In the genomic region with DNA sequence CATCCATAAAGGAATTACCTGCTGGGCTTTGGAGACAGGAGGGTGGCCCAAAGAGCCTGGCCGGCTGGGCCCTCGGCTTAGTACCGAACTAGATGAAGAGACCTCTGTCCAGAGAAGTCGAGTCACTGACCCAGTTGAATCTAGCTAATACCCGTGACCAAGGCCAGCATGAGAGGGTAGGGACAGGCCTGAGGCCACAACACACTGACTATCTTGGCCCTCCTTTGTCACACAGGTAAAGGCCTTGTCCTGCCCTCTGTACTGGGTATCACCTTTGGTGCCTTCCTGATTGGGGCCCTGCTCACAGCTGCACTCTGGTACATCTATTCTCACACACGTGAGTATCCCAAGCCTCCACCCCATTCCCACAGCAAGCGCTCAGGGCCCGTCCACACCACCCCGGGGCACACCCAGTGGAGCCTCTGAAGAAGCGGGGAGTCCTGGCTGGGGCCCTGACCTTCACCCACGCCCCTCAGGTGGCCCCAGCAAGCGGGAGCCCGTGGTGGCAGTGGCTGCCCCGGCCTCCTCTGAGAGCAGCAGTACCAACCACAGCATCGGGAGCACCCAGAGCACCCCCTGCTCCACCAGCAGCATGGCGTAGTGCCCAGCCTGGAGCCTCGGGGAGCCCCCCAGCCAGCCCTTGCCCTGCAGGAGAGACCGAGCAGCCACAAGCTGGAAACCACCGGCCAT, we compare ENCODE assay signal across 18 mouse cellular contexts. TPM values are rescaled to one million over a fixed set of nuclear protein-coding genes. Genes with fewer than 3 reads are reported as not detected.
DNase-seq lines count a peak whose midpoint lies in the region; ATAC-seq and TF ChIP-seq lines count a peak whose summit lies in the region.
"Had no signal": no experiment of that assay in that cellular context is flagged by ENCODE, and none has a peak within 500 bp of the region (broad histone marks: within the 10 kb centered on the region; RNA-seq: fewer than 3 reads in every experiment).

No protein-coding gene starts in this region.

- no peaks in the 10 kb centered on the region for H3K27me3 ChIP-seq in hindbrain, embryonic 10.5 days (ENCODE audit: insufficient read depth, poor library complexity, severe bottlenecking)
- H3K27me3 ChIP-seq in hindbrain, embryonic 14.5 days (ENCODE audit: control insufficient read depth, insufficient read depth, low read length), result no peaks in the 10 kb centered on the region
- H3K27me3 ChIP-seq in E14TG2a.4 (ENCODE audit: insufficient read depth, low read length), result no peaks in the 10 kb centered on the region
- no peaks in the 10 kb centered on the region for H3K27me3 ChIP-seq in embryonic facial prominence, embryonic 10.5 days (replicated peaks; ENCODE audit: low read depth, poor library complexity, severe bottlenecking)
- no peaks in the 10 kb centered on the region for H3K27me3 ChIP-seq in limb, embryonic 11.5 days (ENCODE audit: control insufficient read depth, insufficient read depth, low read length)
- H3K27me3 ChIP-seq: hindbrain, embryonic 15.5 days; midbrain, embryonic 12.5 days; Patski had no signal

- ATAC-seq in hindbrain, embryonic 14.5 days (ENCODE audit: low FRiP score), result no peak
- ATAC-seq in limb, embryonic 11.5 days (ENCODE audit: insufficient number of reproducible peaks, low FRiP score, low TSS enrichment, low read depth), result no peak
- ATAC-seq: CD4-positive, CD25-positive, alpha-beta regulatory T cell, adult 4 months had no signal

- H3K4me1 ChIP-seq in hindbrain, embryonic 10.5 days (replicated peaks), result peaks cover 21% of the 10 kb centered on the region
- H3K4me1 ChIP-seq in hindbrain, embryonic 14.5 days (replicated peaks; ENCODE audit: control insufficient read depth, insufficient read depth, low read length), result no peaks in the 10 kb centered on the region
- H3K4me1 ChIP-seq in E14TG2a.4 (replicated peaks; ENCODE audit: low read depth, low read length), result peaks cover 63% of the 10 kb centered on the region
- peaks cover 26% of the 10 kb centered on the region for H3K4me1 ChIP-seq in embryonic facial prominence, embryonic 10.5 days
- peaks cover 8% of the 10 kb centered on the region; the same call in 1 of the 2 replicates for H3K4me1 ChIP-seq in limb, embryonic 11.5 days (ENCODE audit: control insufficient read depth, insufficient read depth, low read length)
- H3K4me1 ChIP-seq: midbrain, embryonic 12.5 days had no signal

- H3K9me3 ChIP-seq in hindbrain, embryonic 10.5 days, result no peaks in the 10 kb centered on the region
- no peaks in the 10 kb centered on the region for H3K9me3 ChIP-seq in hindbrain, embryonic 14.5 days (ENCODE audit: control insufficient read depth, low read length)
- no peaks in the 10 kb centered on the region for H3K9me3 ChIP-seq in E14TG2a.4 (ENCODE audit: low read length)
- H3K9me3 ChIP-seq in embryonic facial prominence, embryonic 10.5 days, result no peaks in the 10 kb centered on the region
- no peaks in the 10 kb centered on the region for H3K9me3 ChIP-seq in limb, embryonic 11.5 days (ENCODE audit: control insufficient read depth, low read length)
- H3K9me3 ChIP-seq: hindbrain, embryonic 15.5 days; midbrain, embryonic 12.5 days had no signal

- WGBS in hindbrain, embryonic 10.5 days, result 88% methylated on average over 19 of the region's 19 CpGs
- 87% methylated on average over 19 of the region's 19 CpGs for WGBS in hindbrain, embryonic 14.5 days
- 88% methylated on average over 19 of the region's 19 CpGs for WGBS in embryonic facial prominence, embryonic 10.5 days
- 90% methylated on average over 19 of the region's 19 CpGs for WGBS in limb, embryonic 11.5 days

- H3K4me3 ChIP-seq in hindbrain, embryonic 10.5 days, result no peak overlapping the region
- no peak overlapping the region for H3K4me3 ChIP-seq in hindbrain, embryonic 14.5 days (replicated peaks; ENCODE audit: low read length)
- H3K4me3 ChIP-seq in E14TG2a.4 (replicated peaks; ENCODE audit: low read length), result peak overlapping the region; percentile 52
- no peak overlapping the region for H3K4me3 ChIP-seq in embryonic facial prominence, embryonic 10.5 days
- no peak overlapping the region for H3K4me3 ChIP-seq in limb, embryonic 11.5 days (ENCODE audit: low read depth, low read length)
- H3K4me3 ChIP-seq: erythroblast, embryonic 14.5 days; hindbrain, embryonic 15.5 days; midbrain, embryonic 12.5 days had no signal

- peaks cover 48% of the 10 kb centered on the region for H3K36me3 ChIP-seq in hindbrain, embryonic 10.5 days
- H3K36me3 ChIP-seq in hindbrain, embryonic 14.5 days (replicated peaks; ENCODE audit: control insufficient read depth, insufficient read depth), result peaks cover 43% of the 10 kb centered on the region
- peaks cover 95% of the 10 kb centered on the region for H3K36me3 ChIP-seq in E14TG2a.4 (ENCODE audit: insufficient read depth, low read length)
- H3K36me3 ChIP-seq in embryonic facial prominence, embryonic 10.5 days (replicated peaks), result peaks cover 46% of the 10 kb centered on the region
- H3K36me3 ChIP-seq in limb, embryonic 11.5 days (ENCODE audit: control insufficient read depth, insufficient read depth, low read length), result peaks cover 6% of the 10 kb centered on the region

- H3K9ac ChIP-seq in hindbrain, embryonic 14.5 days, result no peak overlapping the region
- no peak overlapping the region for H3K9ac ChIP-seq in limb, embryonic 11.5 days (ENCODE audit: low read length)
- H3K9ac ChIP-seq: hindbrain, embryonic 15.5 days; midbrain, embryonic 12.5 days had no signal

- DNase-seq in hindbrain, embryonic 10.5 days (ENCODE audit: low spot score), result no peak
- DNase-seq in hindbrain, embryonic 14.5 days (ENCODE audit: low spot score), result no peak
- no peak for DNase-seq in embryonic facial prominence, embryonic 10.5 days (ENCODE audit: low spot score)
- no peak for DNase-seq in limb, embryonic 11.5 days (ENCODE audit: low spot score)
- no peak for DNase-seq in thymus, adult 18-20 months
- DNase-seq in thymus, postnatal 25 days, result no peak
- DNase-seq: adrenal gland, adult 2 months; gastrocnemius, postnatal 36 days; kidney, postnatal 25 days; layer of hippocampus, postnatal 36 days; lung, postnatal 14 days; spleen, adult 18-20 months had no signal

- H3K27ac ChIP-seq in hindbrain, embryonic 10.5 days, result peak overlapping the region; percentile 13; the same call in 1 of the 2 replicates
- H3K27ac ChIP-seq in hindbrain, embryonic 14.5 days, result no peak overlapping the region
- H3K27ac ChIP-seq in embryonic facial prominence, embryonic 10.5 days (replicated peaks), result peak overlapping the region; percentile 55
- H3K27ac ChIP-seq in limb, embryonic 11.5 days (replicated peaks; ENCODE audit: low read depth, low read length), result 0 out of 2 replicates have a peak overlapping the region, but pooled peaks have one; percentile 21
- H3K27ac ChIP-seq: hindbrain, embryonic 15.5 days; midbrain, embryonic 12.5 days had no signal

- no peak overlapping the region for H3K4me2 ChIP-seq in hindbrain, embryonic 14.5 days (replicated peaks)
- no peak overlapping the region for H3K4me2 ChIP-seq in limb, embryonic 11.5 days (ENCODE audit: low read depth, severe bottlenecking)
- H3K4me2 ChIP-seq: hindbrain, embryonic 15.5 days; midbrain, embryonic 12.5 days had no signal

- no peak for TF ChIP-seq CTCF in E14TG2a.4 (conservative IDR thresholded peaks at IDR 0.05; ENCODE audit: low read length)

RNA-seq across cellular contexts. Expression of gene Fpgs, which starts 22.8 kb away (rescaled TPM):
- 25.9 and 29.5 TPM in 2 replicates for polyA plus RNA-seq in hindbrain, embryonic 10.5 days (2016; fragmentation: Nextera tagmentation; extraction: Ambion mirVana)
- polyA plus RNA-seq in hindbrain, embryonic 14.5 days (2014; fragmentation: Nextera tagmentation; extraction: Ambion mirVana), result 14.8 and 16.3 TPM in 2 replicates
- polyA plus RNA-seq in embryonic facial prominence, embryonic 10.5 days (2016; fragmentation: Nextera tagmentation; extraction: Ambion mirVana), result 33.5 and 35.5 TPM in 2 replicates
- polyA plus RNA-seq in limb, embryonic 11.5 days (2014; fragmentation: Nextera tagmentation; extraction: Ambion mirVana), result 22.1 and 23.2 TPM in 2 replicates

RNA-seq across cellular contexts. Expression of gene Cdk9, which starts 31.8 kb away (rescaled TPM):
- polyA plus RNA-seq in hindbrain, embryonic 10.5 days (2016; fragmentation: Nextera tagmentation; extraction: Ambion mirVana), result 121 and 125 TPM in 2 replicates
- 59.7 and 61.6 TPM in 2 replicates for polyA plus RNA-seq in hindbrain, embryonic 14.5 days (2014; fragmentation: Nextera tagmentation; extraction: Ambion mirVana)
- polyA plus RNA-seq in embryonic facial prominence, embryonic 10.5 days (2016; fragmentation: Nextera tagmentation; extraction: Ambion mirVana), result 130 and 135 TPM in 2 replicates
- 98.3 and 101 TPM in 2 replicates for polyA plus RNA-seq in limb, embryonic 11.5 days (2014; fragmentation: Nextera tagmentation; extraction: Ambion mirVana)

RNA-seq across cellular contexts. Expression of gene Eng, which starts 34.7 kb away (rescaled TPM):
- polyA plus RNA-seq in hindbrain, embryonic 10.5 days (2016; fragmentation: Nextera tagmentation; extraction: Ambion mirVana), result 28.8 and 35.8 TPM in 2 replicates
- polyA plus RNA-seq in hindbrain, embryonic 14.5 days (2014; fragmentation: Nextera tagmentation; extraction: Ambion mirVana), result 28.1 and 30.5 TPM in 2 replicates
- polyA plus RNA-seq in embryonic facial prominence, embryonic 10.5 days (2016; fragmentation: Nextera tagmentation; extraction: Ambion mirVana), result 23.7 and 25.5 TPM in 2 replicates
- 19.3 TPM in 2 replicates for polyA plus RNA-seq in limb, embryonic 11.5 days (2014; fragmentation: Nextera tagmentation; extraction: Ambion mirVana)
- polyA plus RNA-seq: CD4-positive, CD25-positive, alpha-beta regulatory T cell, adult 4 months had no signal

RNA-seq across cellular contexts. Expression of gene Sh2d3c, which starts 39.7 kb away (rescaled TPM):
- polyA plus RNA-seq in hindbrain, embryonic 10.5 days (2016; fragmentation: Nextera tagmentation; extraction: Ambion mirVana), result 27.6 and 39.1 TPM in 2 replicates
- 43.5 and 47.9 TPM in 2 replicates for polyA plus RNA-seq in hindbrain, embryonic 14.5 days (2014; fragmentation: Nextera tagmentation; extraction: Ambion mirVana)
- polyA plus RNA-seq in embryonic facial prominence, embryonic 10.5 days (2016; fragmentation: Nextera tagmentation; extraction: Ambion mirVana), result 27.1 and 27.5 TPM in 2 replicates
- polyA plus RNA-seq in limb, embryonic 11.5 days (2014; fragmentation: Nextera tagmentation; extraction: Ambion mirVana), result 12.2 and 13.1 TPM in 2 replicates

RNA-seq across cellular contexts. Expression of gene Ak1, which starts 59.5 kb away (rescaled TPM):
- polyA plus RNA-seq in hindbrain, embryonic 10.5 days (2016; fragmentation: Nextera tagmentation; extraction: Ambion mirVana), result 26.9 and 37.6 TPM in 2 replicates
- polyA plus RNA-seq in hindbrain, embryonic 14.5 days (2014; fragmentation: Nextera tagmentation; extraction: Ambion mirVana), result 78.1 and 82.0 TPM in 2 replicates
- 20.5 and 24.7 TPM in 2 replicates for polyA plus RNA-seq in embryonic facial prominence, embryonic 10.5 days (2016; fragmentation: Nextera tagmentation; extraction: Ambion mirVana)
- 25.4 and 29.8 TPM in 2 replicates for polyA plus RNA-seq in limb, embryonic 11.5 days (2014; fragmentation: Nextera tagmentation; extraction: Ambion mirVana)
- polyA plus RNA-seq: CD4-positive, CD25-positive, alpha-beta regulatory T cell, adult 4 months had no signal
